Mouse (Mus musculus) liver, postnatal 0 days (tissue): Measurements from ENCODE around the gene Cnksr3.

Experiments
- CTCF ChIP-seq: sonication (generic); IDR thresholded peaks from 2 replicates; pipeline ENCODE4 v1.5.1; 2016; ENCODE audit warnings: antibody characterized with exemption, low read depth
- EP300 ChIP-seq: IDR thresholded peaks from 2 replicates; pipeline ENCODE4 v1.6.1; 2016; ENCODE audit warnings: antibody characterized with exemption, low read depth, mild to moderate bottlenecking

GRCm38 (mm10) chr10:7170434-7170833 is 41.6 kb downstream of the Cnksr3 start:
- TF ChIP-seq CTCF (no peak), EP300 (no peak)
